Mouse (Mus musculus) lung, postnatal 10 days (tissue): Measurements from ENCODE around the gene Xrcc6.

ENCODE experiments used
- DNase-seq: peaks from one replicate; pipeline ENCODE4 v3.0.0; 2021

Xrcc6 gene

GRCm38 (mm10) chr15:82023965-82024635 is 36.5 kb downstream of the Xrcc6 start:
- DNase-seq = peak; percentile 23

- no peak for DNase-seq
Observed at GRCm38 (mm10) chr15:82027276-82027675, 39.6 kb downstream of the Xrcc6 start.

GRCm38 (mm10) chr15:82027726-82028125 is 40.1 kb downstream of the Xrcc6 start:
- DNase-seq = peak; percentile 10

GRCm38 (mm10) chr15:82032386-82032785 is 44.8 kb downstream of the Xrcc6 start:
- no peak for DNase-seq

GRCm38 (mm10) chr15:82033762-82034161 is 46.1 kb downstream of the Xrcc6 start, which contains the start of gene Desi1:
TSS of gene Desi1 (minus strand) at chr15:82033862.
- DNase-seq = no peak

- peak; percentile 65 for DNase-seq
Observed at GRCm38 (mm10) chr15:82035904-82036689, 48.5 kb downstream of the Xrcc6 start.

GRCm38 (mm10) chr15:82040650-82041049 is 53.0 kb downstream of the Xrcc6 start:
- peak; percentile 65 for DNase-seq

- DNase-seq = peak; percentile 27
Observed at GRCm38 (mm10) chr15:82044166-82044784, 56.6 kb downstream of the Xrcc6 start.

- peak; percentile 24 for DNase-seq
Observed at GRCm38 (mm10) chr15:82046246-82046891, 58.7 kb downstream of the Xrcc6 start.

- peak; percentile 95 for DNase-seq
Observed at GRCm38 (mm10) chr15:82047080-82047883, 59.6 kb downstream of the Xrcc6 start, which contains the start of gene Snu13. TSS of gene Snu13 (minus strand) at chr15:82047598.

GRCm38 (mm10) chr15:82052544-82052943 is 64.9 kb downstream of the Xrcc6 start:
- DNase-seq = no peak

GRCm38 (mm10) chr15:82058719-82059201 is 71.1 kb downstream of the Xrcc6 start, which contains the start of gene 4930407I10Rik:
TSS of gene 4930407I10Rik (plus strand) at chr15:82059151.
- no peak for DNase-seq

- DNase-seq = no peak
Observed at GRCm38 (mm10) chr15:82063909-82064308, 76.3 kb downstream of the Xrcc6 start.

GRCm38 (mm10) chr15:82065511-82065910 is 77.9 kb downstream of the Xrcc6 start:
- DNase-seq = peak; percentile 88

GRCm38 (mm10) chr15:82069898-82070297 is 82.3 kb downstream of the Xrcc6 start, which contains the start of gene Mei1:
TSS of gene Mei1 (plus strand) at chr15:82069996.
- DNase-seq = no peak

GRCm38 (mm10) chr15:82071816-82072469 is 84.3 kb downstream of the Xrcc6 start:
- DNase-seq = no peak

- DNase-seq = no peak
Observed at GRCm38 (mm10) chr15:82073490-82073889, 85.9 kb downstream of the Xrcc6 start.

- no peak for DNase-seq
Observed at GRCm38 (mm10) chr15:82079883-82080282, 92.2 kb downstream of the Xrcc6 start.

- peak; percentile 7 for DNase-seq
Observed at GRCm38 (mm10) chr15:82081161-82081560, 93.5 kb downstream of the Xrcc6 start.

GRCm38 (mm10) chr15:82085606-82086005 is 98.0 kb downstream of the Xrcc6 start:
- DNase-seq = no peak

- DNase-seq = no peak
Observed at GRCm38 (mm10) chr15:82086131-82086530, 98.5 kb downstream of the Xrcc6 start.
